In genomic region chr11:116620559-116621253, GRCm38 (mm10) we compare ENCODE assay signal across 10 mouse cellular contexts. TPM values are rescaled to one million over a fixed set of nuclear protein-coding genes. Genes with fewer than 3 reads are reported as not detected.
DNase-seq lines count a peak whose midpoint lies in the region; ATAC-seq and TF ChIP-seq lines count a peak whose summit lies in the region.
"Had no signal": no experiment of that assay in that cellular context is flagged by ENCODE, and none has a peak within 500 bp of the region (broad histone marks: within the 10 kb centered on the region; RNA-seq: fewer than 3 reads in every experiment).

No protein-coding gene starts in this region.

- ATAC-seq in heart, embryonic 16.5 days (replicated peaks; ENCODE audit: extremely low read depth, insufficient read depth, low FRiP score): no peak
- ATAC-seq in hindbrain, embryonic 13.5 days (ENCODE audit: low FRiP score): no peak
- no peak for ATAC-seq in liver, postnatal 0 days

- no peaks in the 10 kb centered on the region for H3K36me3 ChIP-seq in heart, embryonic 16.5 days (ENCODE audit: control insufficient read depth, insufficient read depth)
- no peaks in the 10 kb centered on the region for H3K36me3 ChIP-seq in hindbrain, embryonic 13.5 days
- no peaks in the 10 kb centered on the region for H3K36me3 ChIP-seq in liver, postnatal 0 days (replicated peaks; ENCODE audit: insufficient read depth, low read length)
- H3K36me3 ChIP-seq: midbrain, embryonic 12.5 days had no signal

- H3K4me2 ChIP-seq in heart, embryonic 16.5 days (ENCODE audit: low read depth, low read length): peak overlapping the region; percentile 74; the same call in 1 of the 2 replicates
- H3K4me2 ChIP-seq in hindbrain, embryonic 13.5 days: 0 out of 2 replicates have a peak overlapping the region, but pooled peaks have one; percentile 1
- peak overlapping the region; percentile 86 for H3K4me2 ChIP-seq in liver, postnatal 0 days (ENCODE audit: low read depth, low read length)
- H3K4me2 ChIP-seq: midbrain, embryonic 12.5 days had no signal

- TF ChIP-seq POLR2A in bone marrow, adult 2 months (IDR thresholded peaks at IDR 0.05; ENCODE audit: borderline replicate concordance, control insufficient read depth, low read depth, low read length): no peak

- peak overlapping the region; percentile 42; the same call in 1 of the 2 replicates for H3K9ac ChIP-seq in heart, embryonic 16.5 days (ENCODE audit: low read length)
- H3K9ac ChIP-seq in hindbrain, embryonic 13.5 days: peak overlapping the region; percentile 46; the same call in 1 of the 2 replicates
- H3K9ac ChIP-seq in liver, postnatal 0 days (replicated peaks): peak overlapping the region; percentile 52
- H3K9ac ChIP-seq: midbrain, embryonic 12.5 days had no signal

- TF ChIP-seq CTCF in bone marrow, adult 2 months (IDR thresholded peaks at IDR 0.05; ENCODE audit: control insufficient read depth, insufficient read depth, low read length): no peak
- TF ChIP-seq CTCF in liver, postnatal 0 days (IDR thresholded peaks at IDR 0.05; ENCODE audit: low read depth): no peak

- no peak overlapping the region for H3K4me3 ChIP-seq in heart, embryonic 16.5 days (ENCODE audit: low read length)
- H3K4me3 ChIP-seq in bone marrow, adult 2 months (replicated peaks; ENCODE audit: control insufficient read depth, low read depth, low read length): no peak overlapping the region
- no peak overlapping the region for H3K4me3 ChIP-seq in hindbrain, embryonic 13.5 days
- peak overlapping the region; percentile 30 for H3K4me3 ChIP-seq in liver, postnatal 0 days (ENCODE audit: low read depth, low read length)
- H3K4me3 ChIP-seq: midbrain, embryonic 12.5 days had no signal

- peaks cover 65% of the 10 kb centered on the region for H3K4me1 ChIP-seq in heart, embryonic 16.5 days (ENCODE audit: control insufficient read depth, insufficient read depth, low read length)
- peaks cover 31% of the 10 kb centered on the region for H3K4me1 ChIP-seq in bone marrow, adult 2 months (ENCODE audit: control insufficient read depth, insufficient read depth, low read length)
- H3K4me1 ChIP-seq in hindbrain, embryonic 13.5 days (replicated peaks): peaks cover 49% of the 10 kb centered on the region
- peaks cover 88% of the 10 kb centered on the region for H3K4me1 ChIP-seq in liver, postnatal 0 days (ENCODE audit: insufficient read depth)

- WGBS in heart, embryonic 16.5 days: 59% methylated on average over 10 of the region's 10 CpGs
- WGBS in bone marrow, adult 2 months: 70% methylated on average over 10 of the region's 10 CpGs
- WGBS in hindbrain, embryonic 13.5 days: 84% methylated on average over 10 of the region's 10 CpGs
- WGBS in liver, postnatal 0 days (ENCODE audit: insufficient replicate concordance): 72% methylated on average over 10 of the region's 10 CpGs

- no peaks in the 10 kb centered on the region for H3K27me3 ChIP-seq in heart, embryonic 16.5 days (ENCODE audit: control insufficient read depth, insufficient read depth, low read length)
- peaks cover 49% of the 10 kb centered on the region for H3K27me3 ChIP-seq in hindbrain, embryonic 13.5 days
- no peaks in the 10 kb centered on the region for H3K27me3 ChIP-seq in liver, postnatal 0 days (ENCODE audit: insufficient read depth, low read length)

- TF ChIP-seq EP300 in liver, postnatal 0 days (IDR thresholded peaks at IDR 0.05; ENCODE audit: low read depth): 0 out of 2 replicates have a peak, but pooled peaks have one; percentile 3

- DNase-seq in heart, adult 9 months (ENCODE audit: low spot score in 2 of 2): no peak
- DNase-seq in liver, postnatal 0 days: no peak
- DNase-seq in frontal cortex, adult 2 months (ENCODE audit: extremely low spot score in 1 of 2, low spot score in 1 of 2): no peak
- DNase-seq in adrenal gland, adult 18-20 months (ENCODE audit: low spot score in 2 of 2): no peak
- DNase-seq in adipocyte (ENCODE audit: low spot score): no peak

- H3K9me3 ChIP-seq in heart, embryonic 16.5 days (replicated peaks; ENCODE audit: control insufficient read depth, low read length): no peaks in the 10 kb centered on the region
- no peaks in the 10 kb centered on the region for H3K9me3 ChIP-seq in hindbrain, embryonic 13.5 days
- H3K9me3 ChIP-seq in liver, postnatal 0 days (ENCODE audit: low read length): no peaks in the 10 kb centered on the region
- H3K9me3 ChIP-seq: midbrain, embryonic 12.5 days had no signal

- peak overlapping the region; percentile 84 for H3K27ac ChIP-seq in heart, embryonic 16.5 days (ENCODE audit: low read length)
- H3K27ac ChIP-seq in bone marrow, adult 2 months (ENCODE audit: control insufficient read depth, insufficient read depth, low read depth, low read length, poor library complexity): peak overlapping the region; percentile 61
- no peak overlapping the region for H3K27ac ChIP-seq in hindbrain, embryonic 13.5 days
- H3K27ac ChIP-seq in liver, postnatal 0 days (ENCODE audit: low read depth): peak overlapping the region; percentile 75
- H3K27ac ChIP-seq: midbrain, embryonic 12.5 days had no signal

RNA-seq across cellular contexts. Expression of gene Rhbdf2, which starts 6.1 kb away (rescaled TPM):
- polyA plus RNA-seq in heart, embryonic 16.5 days (2015; fragmentation: Nextera tagmentation; extraction: Ambion mirVana): 9.9 and 10.3 TPM in 2 replicates
- polyA plus RNA-seq in bone marrow, adult 2 months (2011; ENCODE audit: insufficient read depth, insufficient read length, low replicate concordance, missing spikeins): 20.9 and 51.1 TPM in 2 replicates
- polyA plus RNA-seq in hindbrain, embryonic 13.5 days (2015; fragmentation: Nextera tagmentation; extraction: Ambion mirVana): 1.8 and 2.1 TPM in 2 replicates
- 4.9 and 6.2 TPM in 2 replicates for polyA plus RNA-seq in liver, postnatal 0 days (2015; fragmentation: Nextera tagmentation; extraction: Ambion mirVana)
- 1.8 and 2.0 TPM in 2 replicates for polyA plus RNA-seq in frontal cortex, adult 2 months (2012; rRNA removed)
- 10 to 100 TPM; 12.1 to 17.6 TPM for total RNA-seq in adrenal gland, adult 18-20 months (2021)

RNA-seq across cellular contexts. Expression of gene Prcd, which starts 32.6 kb away (rescaled TPM):
- polyA plus RNA-seq in heart, embryonic 16.5 days (2015; fragmentation: Nextera tagmentation; extraction: Ambion mirVana): 1.7 and 2.5 TPM in 2 replicates
- polyA plus RNA-seq in bone marrow, adult 2 months (2011; ENCODE audit: insufficient read depth, insufficient read length, low replicate concordance, missing spikeins): not detected in 2 replicates
- 1.2 and 1.4 TPM in 2 replicates for polyA plus RNA-seq in hindbrain, embryonic 13.5 days (2015; fragmentation: Nextera tagmentation; extraction: Ambion mirVana)
- polyA plus RNA-seq in liver, postnatal 0 days (2015; fragmentation: Nextera tagmentation; extraction: Ambion mirVana): 0.32 TPM in 1 of 2 replicates, not detected in the other
- polyA plus RNA-seq in frontal cortex, adult 2 months (2012; rRNA removed): 5.7 and 6.4 TPM in 2 replicates
- total RNA-seq in adrenal gland, adult 18-20 months (2021): 10 to 100 TPM; 12.5 to 13.2 TPM

RNA-seq across cellular contexts. Expression of gene Cygb, which starts 33.4 kb away (rescaled TPM):
- 11.6 and 12.3 TPM in 2 replicates for polyA plus RNA-seq in heart, embryonic 16.5 days (2015; fragmentation: Nextera tagmentation; extraction: Ambion mirVana)
- polyA plus RNA-seq in bone marrow, adult 2 months (2011; ENCODE audit: insufficient read depth, insufficient read length, low replicate concordance, missing spikeins): 2.6 and 3.4 TPM in 2 replicates
- polyA plus RNA-seq in hindbrain, embryonic 13.5 days (2015; fragmentation: Nextera tagmentation; extraction: Ambion mirVana): 16.4 and 18.1 TPM in 2 replicates
- polyA plus RNA-seq in liver, postnatal 0 days (2015; fragmentation: Nextera tagmentation; extraction: Ambion mirVana): 3.6 and 3.7 TPM in 2 replicates
- 55.3 and 57.6 TPM in 2 replicates for polyA plus RNA-seq in frontal cortex, adult 2 months (2012; rRNA removed)
- total RNA-seq in adrenal gland, adult 18-20 months (2021): 10 to 100 TPM; 26.0 to 42.7 TPM
- total RNA-seq: hematopoietic stem cell, adult 5-6 weeks had no signal

RNA-seq across cellular contexts. Expression of gene Aanat, which starts 34.5 kb away (rescaled TPM):
- not detected in 2 replicates for polyA plus RNA-seq in heart, embryonic 16.5 days (2015; fragmentation: Nextera tagmentation; extraction: Ambion mirVana)
- polyA plus RNA-seq in bone marrow, adult 2 months (2011; ENCODE audit: insufficient read depth, insufficient read length, low replicate concordance, missing spikeins): not detected in 2 replicates
- 0.36 and 1.0 TPM in 2 replicates for polyA plus RNA-seq in hindbrain, embryonic 13.5 days (2015; fragmentation: Nextera tagmentation; extraction: Ambion mirVana)
- not detected in 2 replicates for polyA plus RNA-seq in liver, postnatal 0 days (2015; fragmentation: Nextera tagmentation; extraction: Ambion mirVana)
- polyA plus RNA-seq in frontal cortex, adult 2 months (2012; rRNA removed): 2.1 and 2.8 TPM in 2 replicates
- not detected for total RNA-seq in adrenal gland, adult 18-20 months (2021)
- total RNA-seq: hematopoietic stem cell, adult 5-6 weeks had no signal

RNA-seq across cellular contexts. Expression of gene Ube2o, which starts 39.5 kb away (rescaled TPM):
- 5.5 and 6.9 TPM in 2 replicates for polyA plus RNA-seq in heart, embryonic 16.5 days (2015; fragmentation: Nextera tagmentation; extraction: Ambion mirVana)
- 90.9 and 133 TPM in 2 replicates for polyA plus RNA-seq in bone marrow, adult 2 months (2011; ENCODE audit: insufficient read depth, insufficient read length, low replicate concordance, missing spikeins)
- 14.1 and 14.8 TPM in 2 replicates for polyA plus RNA-seq in hindbrain, embryonic 13.5 days (2015; fragmentation: Nextera tagmentation; extraction: Ambion mirVana)
- 15.2 and 16.3 TPM in 2 replicates for polyA plus RNA-seq in liver, postnatal 0 days (2015; fragmentation: Nextera tagmentation; extraction: Ambion mirVana)
- 77.1 and 86.0 TPM in 2 replicates for polyA plus RNA-seq in frontal cortex, adult 2 months (2012; rRNA removed)
- total RNA-seq in adrenal gland, adult 18-20 months (2021): 10 to 100 TPM; 27.6 to 29.0 TPM

Comparison
In these comparisons a context has a peak if more than half of its experiments do, and no peak if none do; other contexts are left out.
1. H3K4me2 ChIP-seq: peak in every context shown above with its lines; median percentile 86 in liver, postnatal 0 days; 74 in heart, embryonic 16.5 days; 1 in hindbrain, embryonic 13.5 days.